Mouse (Mus musculus): Measurements from ENCODE around the gene Gm17349. TPM values are rescaled to one million over a fixed set of nuclear protein-coding genes. Genes with fewer than 3 reads are reported as not detected.

The Gm17349 gene
- total and polyA plus RNA-seq, 3 experiments = 0.98 to 2.3 TPM; not detected in 1

DNA sequence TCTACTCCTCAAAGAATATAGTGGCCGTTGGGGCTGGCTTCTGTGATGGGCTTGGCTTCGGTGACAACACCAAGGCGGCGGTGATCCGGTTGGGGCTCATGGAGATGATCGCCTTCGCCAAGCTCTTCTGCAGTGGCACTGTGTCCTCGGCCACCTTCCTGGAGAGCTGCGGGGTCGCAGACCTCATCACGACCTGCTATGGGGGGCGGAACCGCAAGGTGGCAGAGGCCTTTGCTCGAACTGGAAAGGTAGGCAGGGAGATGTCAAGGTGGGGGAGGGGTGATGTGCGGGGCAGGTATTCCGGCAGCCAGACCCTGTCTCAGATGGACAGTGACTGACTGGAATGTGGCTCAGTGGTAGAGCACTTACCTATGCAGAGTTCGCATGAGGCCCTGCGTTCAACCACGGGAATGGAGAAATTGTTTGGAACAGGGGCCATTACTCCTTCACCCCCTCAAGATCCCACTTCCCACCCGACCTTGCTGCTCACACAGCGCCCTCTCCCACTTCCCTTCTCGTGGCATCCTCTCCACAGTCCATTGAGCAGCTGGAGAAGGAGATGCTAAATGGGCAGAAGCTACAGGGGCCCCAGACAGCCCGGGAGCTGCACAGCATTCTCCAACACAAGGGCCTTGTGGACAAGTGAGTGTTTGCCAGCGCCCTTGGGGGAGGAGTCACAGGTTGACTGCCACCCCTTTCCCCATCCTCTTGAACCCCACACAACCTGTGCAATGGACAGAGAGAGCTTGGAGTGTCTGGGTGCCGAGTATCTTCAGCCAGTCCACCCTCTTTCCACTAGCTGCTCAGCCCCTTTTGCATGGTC is 16.8 kb upstream of the Gm17349 start:
- ATAC-seq (ENCODE audit: extremely low read depth, insufficient number of reproducible peaks, low FRiP score, poor library complexity, severe bottlenecking) = no peak
- no peak for DNase-seq (ENCODE audit: low spot score)

DNA sequence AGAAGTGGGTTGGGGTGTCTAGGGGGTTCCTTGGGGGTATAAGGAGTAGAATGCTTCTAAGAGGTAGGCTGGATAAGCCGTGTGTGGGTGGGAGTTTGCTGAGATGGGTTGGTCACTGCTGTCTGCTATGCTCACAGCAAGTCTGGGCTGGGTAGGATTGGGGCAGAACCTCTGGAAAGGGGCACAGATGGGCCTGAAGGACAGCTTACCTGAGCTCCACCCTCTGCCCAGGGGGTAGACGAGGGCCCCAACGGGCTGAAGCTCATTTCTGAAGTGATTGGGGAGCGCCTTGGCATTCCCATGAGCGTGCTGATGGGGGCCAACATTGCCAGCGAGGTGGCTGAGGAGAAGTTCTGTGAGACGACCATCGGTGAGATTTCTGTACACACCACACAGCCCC is 14.6 kb upstream of the Gm17349 start:
- TF ChIP-seq GATA2 (IDR thresholded peaks at IDR 0.05; ENCODE audit: borderline replicate concordance, low read depth, low read length) (no peak), POLR2AphosphoS5 (IDR thresholded peaks at IDR 0.05; ENCODE audit: insufficient replicate concordance, low read depth, low read length) (no peak), CTCF (IDR thresholded peaks at IDR 0.05; ENCODE audit: low read depth, low read length) (no peak), TAL1 (conservative IDR thresholded peaks at IDR 0.05; ENCODE audit: low read depth, low read length) (no peak), GATA1 (IDR thresholded peaks at IDR 0.05; ENCODE audit: borderline replicate concordance, low read length) (no peak)

More for the DNA sequence above, 16.8 kb upstream of the Gm17349 start:
- Histone ChIP-seq H3K27me3 (ENCODE audit: insufficient read depth, low read length) (peaks cover 60% of the 10 kb centered on the region), H3K9me3 (replicated peaks) (no peaks in the 10 kb centered on the region), H3K36me3 (replicated peaks) (peaks cover 4% of the 10 kb centered on the region), H3K4me1 (ENCODE audit: insufficient read depth, low read depth, low read length) (peaks cover 32% of the 10 kb centered on the region), H3K4me3 (ENCODE audit: low read depth, low read length) (no peak overlapping the region)
- TF ChIP-seq CTCF (IDR thresholded peaks at IDR 0.05; ENCODE audit: low read depth, low read length) (no peak), GATA1 (IDR thresholded peaks at IDR 0.05; ENCODE audit: borderline replicate concordance, low read length) (no peak), TAL1 (conservative IDR thresholded peaks at IDR 0.05; ENCODE audit: low read depth, low read length) (no peak), POLR2AphosphoS5 (IDR thresholded peaks at IDR 0.05; ENCODE audit: insufficient replicate concordance, low read depth, low read length) (no peak), GATA2 (IDR thresholded peaks at IDR 0.05; ENCODE audit: borderline replicate concordance, low read depth, low read length) (no peak)

DNA sequence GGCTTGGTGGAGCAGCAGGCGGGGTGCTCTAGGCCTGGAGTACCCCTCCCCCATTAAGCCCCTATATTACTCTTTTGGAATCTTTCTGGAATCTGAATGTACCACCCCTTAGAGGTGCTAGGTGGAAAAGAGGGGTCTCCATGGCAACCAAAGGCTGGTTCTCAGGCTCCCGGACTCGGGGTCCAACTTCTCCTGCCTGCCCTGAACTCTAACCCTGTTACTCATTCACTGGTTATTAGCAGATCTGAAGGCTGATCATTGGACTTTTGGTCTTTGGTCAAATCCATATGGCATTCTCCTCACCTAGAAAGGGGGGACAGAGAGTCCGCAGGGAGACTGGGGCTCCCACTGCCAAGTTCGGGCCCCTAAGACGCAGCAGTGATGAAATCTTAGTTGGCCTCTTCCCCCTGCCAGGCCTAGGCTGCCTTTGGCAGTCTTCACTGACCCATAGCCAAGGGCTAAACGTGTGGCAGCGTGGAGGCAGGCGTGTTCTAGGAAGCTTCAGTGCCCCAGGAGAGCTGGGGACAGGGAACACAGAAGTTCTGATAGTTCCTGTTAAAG is 13.3 kb upstream of the Gm17349 start:
- Histone ChIP-seq H3K4me3 (ENCODE audit: low read depth, low read length) (no peak overlapping the region), H3K4me1 (ENCODE audit: insufficient read depth, low read depth, low read length) (peaks cover 21% of the 10 kb centered on the region), H3K36me3 (replicated peaks) (peaks cover 10% of the 10 kb centered on the region), H3K9me3 (replicated peaks) (no peaks in the 10 kb centered on the region), H3K27me3 (ENCODE audit: insufficient read depth, low read length) (peaks cover 72% of the 10 kb centered on the region)
- no peak for ATAC-seq (ENCODE audit: extremely low read depth, insufficient number of reproducible peaks, low FRiP score, poor library complexity, severe bottlenecking)
- TF ChIP-seq GATA2 (IDR thresholded peaks at IDR 0.05; ENCODE audit: borderline replicate concordance, low read depth, low read length) = no peak
- no peak for TF ChIP-seq POLR2AphosphoS5 (IDR thresholded peaks at IDR 0.05; ENCODE audit: insufficient replicate concordance, low read depth, low read length)
- no peak for DNase-seq (ENCODE audit: low spot score)

More for the DNA sequence above, 14.6 kb upstream of the Gm17349 start:
- ATAC-seq (ENCODE audit: extremely low read depth, insufficient number of reproducible peaks, low FRiP score, poor library complexity, severe bottlenecking) = no peak
- DNase-seq (ENCODE audit: low spot score) = no peak
- no peak overlapping the region for H3K4me3 ChIP-seq (ENCODE audit: low read depth, low read length)
- no peaks in the 10 kb centered on the region for H3K9me3 ChIP-seq (replicated peaks)
- H3K4me1 ChIP-seq (ENCODE audit: insufficient read depth, low read depth, low read length) = peaks cover 34% of the 10 kb centered on the region
- H3K27me3 ChIP-seq (ENCODE audit: insufficient read depth, low read length) = peaks cover 73% of the 10 kb centered on the region
- H3K36me3 ChIP-seq (replicated peaks) = no peaks in the 10 kb centered on the region

DNA sequence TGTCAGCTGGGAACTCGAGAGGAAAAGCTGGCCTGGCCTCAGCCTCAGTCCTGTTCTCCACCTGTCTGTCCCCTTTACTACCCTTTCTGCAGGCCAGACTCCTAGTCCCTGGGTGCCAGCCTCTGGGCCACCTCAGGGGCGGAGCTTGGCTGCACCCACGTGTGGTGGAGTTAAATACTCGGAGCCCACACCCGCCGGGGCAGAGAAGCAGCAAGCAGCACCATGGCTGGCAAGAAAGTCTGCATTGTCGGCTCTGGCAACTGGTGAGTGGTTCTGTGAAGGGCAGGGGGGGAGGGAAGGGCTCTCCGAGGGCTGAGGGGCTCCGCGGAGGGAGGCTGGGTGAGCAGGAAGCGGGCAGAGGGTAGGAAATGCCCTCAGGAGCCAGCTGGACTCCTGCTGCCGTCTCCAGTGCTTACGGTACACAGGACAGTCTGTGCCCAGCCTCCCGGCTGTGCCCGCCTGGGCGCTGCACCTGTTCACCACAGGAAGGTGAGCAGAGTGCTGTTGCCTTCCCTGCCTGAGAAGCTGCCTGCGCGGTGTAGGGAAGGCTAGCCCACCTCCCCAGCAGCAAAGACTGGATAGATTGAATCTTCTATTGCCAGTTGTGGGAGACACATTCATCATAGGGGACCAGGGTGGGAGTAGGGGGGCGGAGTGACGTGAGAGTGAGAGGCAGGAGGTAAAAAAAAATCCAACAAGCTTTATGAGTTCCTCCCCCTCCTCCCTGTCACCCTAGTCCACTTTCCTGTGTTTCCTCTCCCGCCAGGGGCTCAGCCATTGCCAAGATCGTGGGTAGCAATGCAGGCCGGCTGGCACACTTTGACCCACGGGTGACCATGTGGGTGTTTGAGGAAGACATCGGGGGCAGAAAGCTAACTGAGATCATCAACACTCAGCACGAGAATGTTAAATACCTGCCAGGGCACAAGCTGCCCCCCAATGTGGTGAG is 12.4 kb upstream of the Gm17349 start, which contains the start of gene Gpd1:
TSS of gene Gpd1 (plus strand) at position 130 of the 949 bp plus-strand sequence.
- Histone ChIP-seq H3K9me3 (replicated peaks) (no peaks in the 10 kb centered on the region), H3K36me3 (replicated peaks) (peaks cover 19% of the 10 kb centered on the region), H3K4me3 (ENCODE audit: low read depth, low read length) (no peak within 1 kb of the TSS), H3K27me3 (ENCODE audit: insufficient read depth, low read length) (peaks cover 64% of the 10 kb centered on the region), H3K4me1 (ENCODE audit: insufficient read depth, low read depth, low read length) (peaks cover 16% of the 10 kb centered on the region)
- no peak for ATAC-seq (ENCODE audit: extremely low read depth, insufficient number of reproducible peaks, low FRiP score, poor library complexity, severe bottlenecking)
- DNase-seq (ENCODE audit: low spot score) = no peak
- no peak for TF ChIP-seq TAL1 (conservative IDR thresholded peaks at IDR 0.05; ENCODE audit: low read depth, low read length)
- TF ChIP-seq GATA2 (IDR thresholded peaks at IDR 0.05; ENCODE audit: borderline replicate concordance, low read depth, low read length) = no peak
- TF ChIP-seq GATA1 (IDR thresholded peaks at IDR 0.05; ENCODE audit: borderline replicate concordance, low read length) = no peak
- no peak for TF ChIP-seq POLR2AphosphoS5 (IDR thresholded peaks at IDR 0.05; ENCODE audit: insufficient replicate concordance, low read depth, low read length)
- no peak for TF ChIP-seq CTCF (IDR thresholded peaks at IDR 0.05; ENCODE audit: low read depth, low read length)

DNA sequence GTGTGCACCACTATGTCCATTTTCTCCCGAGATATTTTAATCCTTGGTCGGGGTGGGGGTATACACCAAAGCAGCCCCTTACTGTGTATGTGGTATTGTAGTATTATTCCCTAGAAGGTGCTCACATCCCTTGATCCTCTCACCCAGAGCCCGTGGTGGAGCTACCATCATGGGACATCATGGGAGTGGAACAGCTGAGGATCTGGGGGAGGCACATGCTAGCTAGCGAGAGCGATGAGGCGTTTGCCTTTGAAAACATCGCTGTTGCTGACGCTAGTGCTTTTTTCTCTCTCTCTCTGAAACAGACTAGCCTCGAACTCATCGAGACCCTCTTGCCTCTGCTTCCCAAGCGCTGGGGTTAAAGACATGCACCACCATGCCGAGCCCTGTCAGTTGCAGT is 11.5 kb upstream of the Gm17349 start:
- H3K27me3 ChIP-seq (ENCODE audit: insufficient read depth, low read length) = peaks cover 56% of the 10 kb centered on the region
- peaks cover 14% of the 10 kb centered on the region for H3K4me1 ChIP-seq (ENCODE audit: insufficient read depth, low read depth, low read length)
- no peak overlapping the region for H3K4me3 ChIP-seq (ENCODE audit: low read depth, low read length)
- DNase-seq (ENCODE audit: low spot score) (no peak), ATAC-seq (ENCODE audit: extremely low read depth, insufficient number of reproducible peaks, low FRiP score, poor library complexity, severe bottlenecking) (no peak)
- peaks cover 27% of the 10 kb centered on the region for H3K36me3 ChIP-seq (replicated peaks)
- no peaks in the 10 kb centered on the region for H3K9me3 ChIP-seq (replicated peaks)
- TF ChIP-seq GATA1 (IDR thresholded peaks at IDR 0.05; ENCODE audit: borderline replicate concordance, low read length) (no peak), CTCF (IDR thresholded peaks at IDR 0.05; ENCODE audit: low read depth, low read length) (no peak), POLR2AphosphoS5 (IDR thresholded peaks at IDR 0.05; ENCODE audit: insufficient replicate concordance, low read depth, low read length) (no peak), TAL1 (conservative IDR thresholded peaks at IDR 0.05; ENCODE audit: low read depth, low read length) (no peak), GATA2 (IDR thresholded peaks at IDR 0.05; ENCODE audit: borderline replicate concordance, low read depth, low read length) (no peak)
